Mouse (Mus musculus): ENCODE data around the gene P4ha1.

The P4ha1 gene

DNA sequence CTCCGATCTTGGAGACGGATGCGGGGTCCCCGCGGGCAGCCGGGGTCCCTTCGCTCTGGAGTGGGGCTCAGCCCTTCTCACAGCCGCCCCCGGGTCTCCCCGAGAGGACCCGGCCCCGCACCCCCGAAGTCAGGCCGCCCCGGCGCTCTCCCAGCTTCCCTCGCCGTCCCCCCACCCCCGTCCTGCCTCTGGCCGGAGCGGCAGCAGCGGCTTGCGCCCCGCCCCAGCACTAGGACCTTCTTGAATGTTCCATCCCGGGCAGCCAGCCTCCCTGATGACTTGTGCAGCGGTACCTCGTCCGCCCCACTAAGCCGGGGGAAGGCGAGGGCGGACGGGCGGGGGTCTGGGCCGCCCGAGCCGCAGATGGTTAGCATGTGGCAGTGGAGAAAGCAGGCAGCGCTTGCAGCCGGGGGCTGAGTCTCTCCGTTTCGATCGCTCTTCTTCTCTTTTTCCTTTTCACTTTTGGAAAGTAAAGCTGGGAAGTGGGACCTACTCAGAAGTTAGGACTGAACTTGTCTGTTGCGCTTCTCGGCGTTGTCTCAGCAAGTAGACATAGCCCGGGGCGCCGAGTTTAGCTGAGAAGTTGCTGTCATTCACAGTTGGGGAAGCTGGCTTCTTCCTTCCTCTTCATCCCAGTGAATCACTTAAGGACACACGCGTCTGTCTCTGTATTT, 529 bp downstream of the P4ha1 start:
- peak; percentile 72 for DNase-seq (ENCODE audit: low read depth, low spot score)

DNA sequence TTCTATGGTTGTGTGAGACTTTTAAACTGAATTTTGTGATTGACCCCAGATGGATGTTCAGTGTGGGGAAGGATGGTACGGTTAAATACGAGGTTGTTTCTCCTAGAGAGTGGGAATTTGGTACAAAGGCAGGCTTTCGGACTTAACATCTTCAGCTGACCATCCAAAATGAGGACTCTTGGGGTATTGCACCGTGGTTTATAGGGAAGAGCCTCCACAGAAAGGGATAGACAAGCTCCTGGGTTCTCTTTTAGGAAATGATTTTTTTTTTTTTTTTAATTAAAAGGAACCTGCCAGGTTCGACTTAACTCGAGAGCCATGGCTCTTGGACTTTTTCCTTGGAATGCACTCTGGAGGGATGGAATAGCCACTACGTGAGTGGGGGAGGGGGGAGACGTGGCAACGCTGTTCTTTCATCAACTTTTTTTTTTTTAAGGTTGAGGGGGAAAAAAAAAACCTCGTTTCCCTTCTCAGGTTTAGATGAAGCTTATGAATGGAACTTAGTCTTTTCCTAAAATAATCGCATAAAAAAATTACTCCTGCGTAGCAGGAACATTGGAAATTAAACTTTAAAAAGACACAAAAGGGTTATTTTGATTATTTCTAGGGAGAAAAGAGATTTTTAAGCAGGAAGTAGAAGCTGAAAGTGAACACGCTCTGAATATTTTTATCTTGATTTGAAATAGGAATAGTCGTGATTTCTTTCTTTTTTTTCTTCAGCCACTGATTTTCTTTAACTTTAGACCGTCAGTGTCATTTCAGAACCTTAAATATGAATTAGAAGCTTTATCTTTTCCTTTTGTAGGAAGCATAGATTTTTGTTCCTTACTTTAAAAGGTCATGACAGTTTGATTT, 1.4 kb downstream of the P4ha1 start:
- DNase-seq (ENCODE audit: low read depth, low spot score), result no peak

DNA sequence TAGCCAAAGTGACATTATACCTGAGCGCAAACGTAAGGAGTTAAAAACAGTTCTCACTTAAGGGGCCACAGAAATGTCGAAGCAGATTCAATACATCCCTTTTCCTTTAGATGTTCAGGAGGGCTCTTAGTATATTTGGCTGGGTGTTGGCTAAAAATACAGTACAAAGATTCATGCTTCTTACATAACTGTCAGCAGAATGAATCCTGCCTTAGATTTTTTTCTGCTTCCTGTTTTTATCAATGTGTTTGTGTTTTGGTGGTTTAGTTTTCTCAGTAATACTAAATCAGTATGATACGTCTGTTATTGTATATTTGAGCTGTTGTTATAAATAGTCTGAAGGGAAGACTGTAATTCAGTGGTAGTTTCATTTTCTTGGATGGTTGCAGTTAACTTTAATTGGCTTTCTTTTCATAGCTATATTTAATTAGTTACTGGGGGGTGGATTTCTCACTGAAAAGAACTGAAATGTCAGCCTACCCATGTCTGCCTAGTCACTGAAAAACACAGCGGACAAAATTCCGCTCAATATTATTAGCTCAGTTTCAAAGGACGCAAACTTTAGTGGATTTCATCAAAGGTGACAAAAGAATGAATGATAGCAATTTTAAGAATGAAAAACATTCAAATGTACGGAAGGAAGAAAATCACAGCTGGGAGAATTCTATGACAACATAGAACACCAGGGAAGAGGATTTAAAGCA, 3.7 kb downstream of the P4ha1 start:
- no peak for DNase-seq (ENCODE audit: low read depth, low spot score)

DNA sequence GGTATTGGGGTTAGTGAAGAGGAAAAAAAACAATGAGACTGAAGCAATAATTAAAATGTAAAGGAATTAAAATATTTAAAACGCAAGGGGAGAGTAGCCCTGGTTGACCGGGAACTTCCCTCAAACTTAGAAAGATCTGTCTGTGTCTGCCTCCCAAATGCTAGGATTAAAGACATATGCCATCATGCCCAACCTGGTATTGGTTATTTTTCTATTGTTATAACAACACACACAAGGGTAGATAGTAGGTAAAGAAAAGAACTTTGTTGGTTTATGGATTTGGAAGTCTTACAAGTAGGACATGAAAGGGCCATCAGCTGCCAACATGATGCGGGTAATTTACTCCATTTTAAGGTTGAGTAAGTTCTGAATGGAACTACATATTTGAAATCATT, 4.2 kb downstream of the P4ha1 start:
- no peak for DNase-seq (ENCODE audit: low read depth, low spot score)

DNA sequence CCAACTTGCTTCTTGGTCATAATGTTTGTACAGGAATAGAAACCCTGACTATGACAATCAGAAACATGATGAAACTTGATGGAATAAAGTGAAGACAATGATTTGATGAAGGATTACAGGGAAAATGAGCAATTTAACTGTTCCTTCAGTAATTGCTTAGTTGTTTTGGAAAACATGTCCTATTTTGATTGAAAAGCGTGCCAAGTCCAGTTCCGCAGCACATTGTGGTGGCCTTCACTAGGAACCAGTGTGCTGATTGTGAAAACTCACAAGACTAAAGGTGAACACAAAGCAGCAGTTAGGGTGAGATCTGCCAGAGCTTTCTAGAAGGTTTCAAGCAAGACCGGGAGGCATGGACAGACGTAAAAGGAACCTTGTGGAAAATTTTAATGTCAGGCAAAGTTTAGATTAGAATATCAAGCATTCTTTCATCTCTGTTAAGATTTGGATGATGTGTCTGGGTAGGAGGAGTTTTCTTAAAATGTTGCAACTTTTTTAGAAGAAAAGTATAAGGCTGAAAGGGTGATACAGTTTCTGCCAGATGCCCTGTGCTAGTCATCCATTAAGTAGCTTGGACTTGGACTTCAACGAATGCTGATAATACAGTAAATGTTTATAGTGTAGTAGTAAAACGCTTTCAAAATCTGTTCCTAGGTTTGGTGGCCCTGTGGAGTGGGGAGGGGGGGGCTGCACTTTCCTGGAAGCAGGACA, 8.6 kb downstream of the P4ha1 start:
- DNase-seq (ENCODE audit: low read depth, low spot score), result no peak

DNA sequence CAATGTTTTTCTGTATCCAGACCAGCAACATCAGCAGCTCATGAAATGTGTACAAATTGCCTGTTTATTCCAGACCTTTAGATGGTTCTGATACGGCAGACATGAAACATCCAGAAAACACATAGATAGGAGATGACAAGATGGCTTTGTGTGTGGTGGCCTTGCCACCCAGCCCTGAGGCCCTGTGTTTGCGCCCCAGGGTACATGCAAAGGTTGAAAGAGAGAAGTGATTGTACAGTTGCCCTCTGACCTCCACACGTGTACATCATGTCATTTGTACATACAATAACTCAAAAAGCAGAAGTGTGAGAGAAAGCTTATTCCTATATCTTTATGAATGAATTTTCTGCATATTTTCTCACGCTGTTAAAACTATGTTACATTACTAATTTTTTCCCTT, 10.3 kb downstream of the P4ha1 start:
- no peak for DNase-seq (ENCODE audit: low read depth, low spot score)

DNA sequence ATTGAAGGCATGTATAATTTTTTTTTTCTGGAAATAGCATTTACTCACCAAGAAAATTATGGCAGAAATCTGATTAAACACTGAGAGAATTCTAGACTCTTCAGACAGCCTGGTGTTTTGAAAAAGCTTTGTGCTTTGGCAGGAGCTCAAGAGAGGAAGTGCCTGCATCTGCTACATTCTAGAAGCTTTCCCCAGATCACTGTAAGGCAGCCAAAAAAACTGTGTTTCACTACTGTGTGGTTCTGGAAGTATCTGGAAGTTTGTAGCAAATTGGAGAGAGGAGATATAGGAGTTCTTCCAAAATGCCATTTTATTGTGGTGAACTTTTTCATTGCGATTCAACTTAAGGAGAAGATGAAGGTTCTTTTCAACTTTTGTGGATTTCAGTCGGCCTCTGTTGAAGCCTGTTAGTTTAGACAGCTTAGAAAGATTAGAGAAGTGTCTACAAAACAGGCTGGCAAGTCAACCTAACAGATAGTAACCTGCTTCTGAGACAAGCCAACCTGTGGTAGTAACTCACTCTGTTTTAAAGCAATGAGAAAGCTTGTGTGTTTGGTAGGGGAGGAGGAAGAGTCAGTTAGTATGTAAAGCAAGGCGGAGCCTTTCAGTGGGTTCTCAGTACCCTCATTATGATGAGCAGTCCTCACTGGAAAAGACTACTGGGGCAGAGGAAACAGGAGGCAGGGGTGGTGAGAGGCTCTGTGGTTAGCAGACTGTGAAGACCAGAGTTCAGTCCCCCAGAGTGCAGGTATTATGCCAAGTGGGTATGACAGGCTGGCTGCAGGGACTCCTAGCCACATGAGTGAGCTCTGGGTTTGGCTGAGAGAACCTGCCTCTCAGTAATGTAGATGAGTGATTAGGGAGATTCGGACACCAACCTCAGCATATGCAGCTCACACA, 12.1 kb downstream of the P4ha1 start:
- peak; percentile 66 for DNase-seq (ENCODE audit: low read depth, low spot score)

DNA sequence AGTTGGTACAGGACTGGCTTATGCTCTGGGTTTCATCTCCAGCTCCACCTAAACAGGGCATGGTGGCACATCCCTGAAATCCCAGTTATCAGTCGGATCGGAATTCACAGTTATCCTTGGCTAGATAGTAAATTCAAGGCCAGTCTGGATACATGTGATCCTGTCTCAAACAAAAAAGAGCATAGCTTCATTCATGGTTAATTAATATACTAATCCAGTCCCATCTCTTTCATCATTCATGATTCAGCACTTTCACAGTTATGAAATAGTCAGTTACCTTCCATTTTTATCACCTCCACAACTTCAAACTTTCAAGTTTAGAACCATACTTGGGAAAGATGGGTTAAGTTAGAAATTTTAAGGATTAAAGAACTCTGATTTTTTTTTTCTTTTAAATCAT, 13.0 kb downstream of the P4ha1 start:
- DNase-seq (ENCODE audit: low read depth, low spot score), result no peak

DNA sequence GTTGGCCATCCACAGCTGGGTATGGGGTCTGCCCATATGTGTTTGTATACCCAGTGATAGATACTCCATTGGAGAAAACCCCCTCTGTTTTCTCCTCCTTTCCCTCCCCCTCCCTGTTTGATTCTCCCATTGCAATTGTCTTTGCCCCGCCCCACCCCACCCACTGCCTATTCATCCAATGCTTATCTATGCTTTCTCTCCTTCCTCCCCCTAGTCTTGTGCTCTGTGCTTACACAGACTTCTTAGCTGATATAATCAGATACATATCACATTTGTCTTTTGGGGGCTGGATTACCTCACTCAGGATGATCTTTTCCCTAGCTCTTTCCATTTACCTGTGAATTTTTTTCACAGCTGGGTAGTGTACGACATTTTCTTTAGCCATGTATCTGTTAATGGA, 23.5 kb downstream of the P4ha1 start:
- DNase-seq (ENCODE audit: low read depth, low spot score), result no peak

DNA sequence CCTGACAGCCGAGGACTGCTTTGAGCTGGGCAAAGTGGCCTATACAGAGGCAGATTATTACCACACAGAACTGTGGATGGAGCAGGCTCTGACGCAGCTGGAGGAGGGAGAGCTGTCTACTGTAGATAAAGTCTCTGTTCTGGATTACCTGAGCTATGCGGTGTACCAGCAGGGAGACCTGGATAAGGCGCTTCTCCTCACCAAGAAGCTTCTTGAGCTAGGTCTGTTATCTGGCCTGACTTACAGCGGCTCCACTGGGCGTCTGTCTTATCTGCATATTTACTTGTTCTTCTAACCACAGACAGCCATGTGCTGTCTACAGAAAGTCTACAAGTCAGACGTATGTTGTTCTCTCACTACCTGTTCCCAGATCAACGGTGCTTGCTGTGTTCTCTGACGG, 25.1 kb downstream of the P4ha1 start:
- no peak for DNase-seq (ENCODE audit: low read depth, low spot score)

DNA sequence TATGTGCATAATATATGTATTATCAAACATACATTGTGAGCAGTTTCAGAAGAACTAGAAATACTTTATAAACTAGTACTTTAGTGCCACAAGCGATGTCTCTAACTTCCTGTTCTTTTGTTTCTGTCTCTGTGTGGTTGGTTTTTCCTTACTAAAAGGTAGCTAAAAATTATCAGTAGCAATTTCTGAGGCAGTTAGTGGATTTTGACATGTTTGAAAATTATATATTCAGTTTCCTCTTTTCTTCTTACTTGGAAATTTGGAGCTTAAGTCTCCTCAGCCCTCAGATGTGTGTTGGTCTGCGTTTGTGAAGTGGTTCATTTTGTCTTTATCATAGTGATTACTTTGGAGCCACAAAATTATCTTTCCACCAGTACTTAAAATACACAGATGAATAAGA, 26.4 kb downstream of the P4ha1 start:
- no peak for DNase-seq (ENCODE audit: low read depth, low spot score)

DNA sequence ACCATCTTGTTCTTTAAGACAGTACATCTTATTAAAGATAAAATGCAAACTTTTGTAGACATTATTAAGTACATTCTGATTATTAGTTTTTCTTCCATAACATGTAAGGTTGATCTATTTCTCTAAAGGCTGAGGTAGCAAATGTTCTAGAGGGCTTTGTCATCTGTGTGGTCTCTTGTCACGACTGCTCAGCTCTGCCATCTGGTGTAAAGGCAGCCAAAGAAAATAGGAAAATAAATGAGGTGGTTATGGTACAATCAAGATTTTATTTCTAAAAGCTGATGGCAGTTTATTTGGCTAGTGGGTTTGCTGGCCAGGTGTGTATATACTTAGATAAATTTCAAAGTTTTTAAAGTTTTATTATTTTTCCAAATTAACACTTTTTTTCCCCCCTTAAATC, 30.0 kb downstream of the P4ha1 start:
- no peak for DNase-seq (ENCODE audit: low read depth, low spot score)

DNA sequence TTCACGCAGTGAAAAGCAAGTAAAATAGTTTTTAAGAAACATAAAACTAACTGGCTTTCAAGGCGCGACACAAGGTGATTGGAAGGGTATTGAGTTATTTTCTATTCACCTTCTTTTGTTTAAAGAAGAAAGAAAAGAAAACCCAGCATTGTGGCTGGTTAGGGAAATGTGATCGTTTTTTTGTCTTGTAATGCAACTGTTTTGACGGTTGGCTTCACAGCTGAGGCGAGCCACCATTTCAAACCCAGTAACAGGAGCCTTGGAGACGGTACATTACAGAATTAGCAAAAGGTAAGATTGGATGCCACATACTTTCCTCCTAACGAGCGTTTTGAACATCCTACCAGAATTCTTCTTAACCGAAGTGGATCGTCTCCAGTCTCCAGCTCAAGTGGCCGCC, 31.0 kb downstream of the P4ha1 start:
- DNase-seq (ENCODE audit: low read depth, low spot score), result no peak

DNA sequence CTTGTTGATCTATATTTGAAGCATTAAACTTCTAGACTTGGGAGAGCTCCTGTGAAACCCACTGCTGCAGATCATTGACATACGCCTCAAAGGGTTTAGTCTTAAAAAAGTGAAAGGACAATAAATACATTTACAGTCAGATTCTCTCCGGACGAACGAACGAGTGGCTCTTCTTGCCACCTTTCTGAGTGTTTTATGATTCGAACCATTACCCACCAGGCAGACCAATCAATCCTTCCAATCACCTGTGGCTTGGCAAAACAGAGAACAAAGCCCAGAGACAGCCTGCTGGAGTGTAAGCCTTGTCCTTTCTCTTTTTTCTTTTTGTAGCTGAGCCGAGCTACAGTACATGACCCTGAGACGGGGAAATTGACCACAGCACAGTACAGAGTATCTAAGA, 31.9 kb downstream of the P4ha1 start:
- no peak for DNase-seq (ENCODE audit: low read depth, low spot score)

DNA sequence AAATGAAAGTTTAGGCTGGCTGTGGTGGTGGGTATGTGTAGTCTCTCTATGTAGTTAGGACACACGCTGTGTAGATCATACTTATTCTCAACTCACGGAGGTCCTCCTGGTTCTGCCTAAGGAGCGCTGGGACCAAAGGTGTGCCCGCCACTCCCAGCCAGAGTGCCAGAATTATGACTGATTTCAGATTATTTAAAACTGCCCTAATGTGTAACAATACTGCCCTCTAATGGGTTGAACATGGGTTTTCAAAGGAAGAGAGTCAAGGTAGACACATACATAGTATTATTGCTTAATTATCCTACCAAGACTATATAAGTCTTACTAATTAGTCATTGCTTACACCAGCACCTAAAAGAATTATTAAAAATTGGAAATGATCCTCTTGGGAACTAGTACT, 35.6 kb downstream of the P4ha1 start:
- DNase-seq (ENCODE audit: low read depth, low spot score), result no peak

DNA sequence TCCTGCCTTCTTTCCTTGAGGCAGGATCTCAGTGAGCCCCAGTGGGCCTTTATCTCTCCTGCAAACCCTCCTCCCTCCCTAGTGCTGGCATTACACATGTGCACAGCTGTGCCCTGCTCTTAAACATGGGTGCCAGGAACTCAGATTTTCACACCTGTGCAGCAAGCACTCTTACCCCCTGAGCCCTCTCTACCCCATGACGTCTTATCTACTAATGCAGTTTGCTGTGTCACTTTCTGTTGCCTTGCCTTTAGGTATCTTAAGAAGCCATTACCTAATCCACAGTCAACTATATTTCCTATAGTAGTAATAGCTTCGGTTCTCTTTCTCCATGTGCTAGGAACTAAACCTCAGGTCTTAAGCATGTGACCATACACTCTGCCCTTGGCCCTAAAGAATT, 40.1 kb downstream of the P4ha1 start:
- DNase-seq (ENCODE audit: low read depth, low spot score), result no peak

DNA sequence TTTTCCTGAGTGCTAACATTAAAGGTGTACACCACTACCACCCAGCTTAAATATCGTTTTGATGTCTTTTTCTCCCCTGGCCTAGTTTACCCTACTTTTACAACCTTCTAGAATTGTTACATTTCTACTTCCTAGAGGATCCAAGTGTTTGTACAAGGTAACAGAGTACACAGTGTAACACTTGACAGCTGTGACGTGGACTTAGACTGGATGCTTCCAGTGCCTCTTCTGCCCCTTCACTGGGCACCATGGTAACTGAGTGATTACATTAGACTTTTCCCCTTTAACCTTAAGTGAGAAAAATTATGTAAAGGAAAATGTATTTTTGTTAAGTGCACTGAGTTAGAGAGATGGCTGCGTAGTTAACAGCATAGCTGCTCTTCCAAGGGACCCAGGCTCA, 41.5 kb downstream of the P4ha1 start:
- DNase-seq (ENCODE audit: low read depth, low spot score), result no peak

DNA sequence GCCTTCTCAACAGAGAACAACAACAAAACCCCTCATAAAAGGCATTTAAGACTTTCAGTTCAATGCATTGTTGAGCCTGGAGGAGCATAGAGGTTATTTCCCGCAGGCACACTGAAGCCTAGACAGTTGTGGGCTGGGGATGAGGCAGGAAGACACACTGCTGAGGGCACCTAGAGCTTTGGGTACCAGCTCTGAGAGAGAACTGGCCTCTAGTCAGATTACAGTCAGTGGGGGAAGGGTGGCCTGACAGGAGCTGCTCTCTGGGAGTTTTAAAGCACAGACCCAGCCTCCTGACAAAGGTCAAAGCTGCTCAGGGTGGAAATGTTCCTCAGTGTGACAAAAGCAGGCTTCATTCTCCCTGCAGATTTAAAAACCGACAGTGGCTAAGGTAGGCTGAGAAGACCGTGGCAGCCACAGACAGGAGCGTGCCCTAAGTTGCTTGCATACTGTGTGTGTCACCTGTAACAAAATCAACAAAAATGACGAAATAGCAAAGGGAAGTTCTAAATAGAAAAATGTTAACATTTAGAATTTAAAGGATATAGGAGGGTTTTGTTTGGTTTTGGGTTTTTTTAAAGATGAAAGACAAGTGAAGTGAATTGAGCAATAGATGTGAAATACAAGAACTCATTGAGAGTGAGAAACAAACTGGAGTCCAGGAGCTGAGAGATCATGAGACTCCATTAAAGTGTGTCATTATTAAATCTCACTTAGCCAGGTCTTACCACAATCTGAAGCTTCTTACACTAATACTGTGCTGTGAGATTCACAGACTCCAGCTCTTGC, 42.9 kb downstream of the P4ha1 start:
- no peak for DNase-seq (ENCODE audit: low read depth, low spot score)

DNA sequence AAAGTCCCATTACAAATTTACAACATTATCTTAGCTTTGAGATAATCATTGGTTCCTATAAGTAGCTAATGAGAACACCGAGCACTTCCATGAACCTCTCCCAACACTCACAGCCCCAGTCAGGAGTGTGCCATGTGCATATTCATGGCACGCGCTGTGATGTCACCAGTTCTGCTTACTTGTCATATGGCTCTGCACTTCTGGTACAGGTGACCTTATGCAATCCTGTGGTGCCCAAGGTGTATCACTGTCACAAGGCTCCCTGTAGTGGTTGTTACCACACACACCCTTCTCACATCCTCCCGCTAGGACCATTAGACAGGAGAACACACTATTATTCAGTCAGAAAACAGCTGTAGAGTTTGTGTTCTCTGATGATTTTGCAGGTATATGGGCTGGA, 43.6 kb downstream of the P4ha1 start:
- DNase-seq (ENCODE audit: low read depth, low spot score), result no peak

DNA sequence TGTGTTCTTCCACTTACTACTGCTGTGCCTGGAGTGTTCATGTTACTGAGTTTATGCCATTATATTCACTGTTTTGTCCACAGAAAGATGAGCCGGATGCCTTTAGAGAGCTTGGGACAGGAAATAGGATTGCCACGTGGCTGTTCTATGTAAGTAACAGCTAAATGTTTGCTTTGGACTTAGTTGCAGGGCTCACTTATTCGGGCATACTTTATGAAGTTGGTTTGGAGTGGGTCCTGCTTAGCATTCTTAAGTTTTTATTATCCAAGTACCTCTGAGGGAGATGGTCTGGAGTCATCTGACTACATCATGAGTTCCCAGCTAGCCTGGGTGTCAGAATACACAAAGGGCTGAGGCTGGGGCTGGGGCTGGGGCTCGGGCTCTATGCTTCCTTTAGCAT, 44.1 kb downstream of the P4ha1 start:
- no peak for DNase-seq (ENCODE audit: low read depth, low spot score)
